Mouse (Mus musculus): ENCODE results near the gene Cul4a. TPM values are rescaled to one million over a fixed set of nuclear protein-coding genes. Genes with fewer than 3 reads are reported as not detected.
"Not testable (repeated sequence)": the region's sequence is repeated elsewhere in the genome, so short reads cannot be mapped to it uniquely, and the experiment has no call there.

The Cul4a gene
- total RNA-seq, 2 experiments from 2014 or later = 65.9 to 66.7 TPM

GRCm38 (mm10) chr8:13122887-13123421 lies 17.5 kb downstream of the Cul4a start:
- no peak for DNase-seq
- intact Hi-C loops (cut with DNase I) = no loop called here

DNA sequence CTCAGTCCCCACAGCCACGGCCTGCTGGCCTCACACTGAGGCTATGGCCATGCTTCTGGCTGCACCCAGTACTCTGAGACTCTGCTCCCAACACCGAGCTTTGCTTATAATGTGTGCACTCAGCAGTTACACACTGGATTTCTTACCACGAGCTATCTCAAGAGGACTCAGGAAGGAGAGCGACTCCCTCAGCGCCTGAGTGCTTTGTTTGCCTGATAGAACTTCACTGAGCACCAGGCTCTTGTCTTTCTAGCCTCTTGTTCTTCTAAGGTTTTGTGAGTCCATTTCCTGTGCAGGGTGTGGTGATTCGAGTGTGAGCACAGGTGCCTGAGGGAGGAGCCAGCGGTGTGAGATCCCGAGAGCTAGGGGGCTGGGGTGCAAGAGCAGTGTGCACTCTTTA lies 19.5 kb downstream of the Cul4a start:
- intact Hi-C loops (cut with DNase I) = no loop called here

GRCm38 (mm10) chr8:13132220-13132619 lies 26.8 kb downstream of the Cul4a start:
- intact Hi-C loops (cut with DNase I) = loop anchor here (5.0 kb wide), 1 partner anchor 75 kb away; no protein-coding TSS in a partner anchor
- not testable (repeated sequence) for DNase-seq

More for the DNA sequence above, 19.5 kb downstream of the Cul4a start:
- DNase-seq = no peak

GRCm38 (mm10) chr8:13139641-13140182 lies 34.3 kb downstream of the Cul4a start:
- no peak for DNase-seq
- intact Hi-C loops (cut with DNase I) = loop anchor here (5.0 kb wide), 1 partner anchor 118 kb away; no protein-coding TSS in a partner anchor

DNA sequence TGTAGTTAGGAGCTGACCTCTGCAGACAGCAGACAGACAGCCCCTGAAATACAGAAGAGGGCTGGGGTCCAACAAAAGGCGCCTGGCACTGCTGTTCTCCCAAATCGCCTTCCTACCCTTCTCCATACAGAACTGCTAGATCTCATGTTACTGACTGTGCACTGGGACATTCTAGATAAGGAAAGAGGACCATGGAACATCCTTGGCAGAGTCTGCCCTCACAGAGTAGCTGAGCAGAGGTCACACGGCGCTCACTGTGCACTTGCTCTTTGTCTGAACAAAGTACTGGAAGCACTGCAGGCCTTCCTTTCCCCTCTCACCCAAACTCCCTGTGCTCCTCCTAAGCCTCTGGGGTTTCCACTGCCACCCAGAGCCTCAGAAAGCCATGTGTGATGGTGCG lies 36.3 kb downstream of the Cul4a start:
- intact Hi-C loops (cut with DNase I) = no loop called here
- DNase-seq = no peak

- intact Hi-C loops (cut with DNase I) = no loop called here
These were observed 43.1 kb downstream of the Cul4a start for GRCm38 (mm10) chr8:13148476-13148875.

DNA sequence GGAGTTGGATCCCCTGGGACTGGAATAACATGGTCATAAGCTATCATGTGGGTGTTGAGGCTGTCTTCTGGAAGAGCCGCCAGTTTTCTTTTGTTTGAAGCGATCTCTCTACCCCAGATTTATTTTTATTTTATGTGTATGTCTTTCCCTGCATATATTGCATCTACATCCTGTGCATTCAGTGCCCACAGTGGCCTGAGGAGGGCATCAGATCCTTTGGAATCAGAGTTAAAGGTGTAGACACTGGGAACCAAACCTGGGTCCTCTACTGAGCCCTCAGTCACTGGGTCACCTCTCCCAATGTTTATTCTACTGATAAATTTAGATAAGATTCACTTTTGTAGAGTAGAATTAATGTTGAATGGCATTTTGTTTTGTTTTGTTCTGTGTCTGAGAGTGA lies 43.9 kb downstream of the Cul4a start:
- intact Hi-C loops (cut with DNase I) = no loop called here
- no peak for DNase-seq

More at GRCm38 (mm10) chr8:13148476-13148875, 43.1 kb downstream of the Cul4a start:
- DNase-seq = no peak

GRCm38 (mm10) chr8:13149866-13150265 lies 44.4 kb downstream of the Cul4a start:
- DNase-seq = no peak
- intact Hi-C loops (cut with DNase I) = loop anchor here (10.0 kb wide), 1 partner anchor 55 kb away; the partner anchor contains the start of gene Grtp1

DNA sequence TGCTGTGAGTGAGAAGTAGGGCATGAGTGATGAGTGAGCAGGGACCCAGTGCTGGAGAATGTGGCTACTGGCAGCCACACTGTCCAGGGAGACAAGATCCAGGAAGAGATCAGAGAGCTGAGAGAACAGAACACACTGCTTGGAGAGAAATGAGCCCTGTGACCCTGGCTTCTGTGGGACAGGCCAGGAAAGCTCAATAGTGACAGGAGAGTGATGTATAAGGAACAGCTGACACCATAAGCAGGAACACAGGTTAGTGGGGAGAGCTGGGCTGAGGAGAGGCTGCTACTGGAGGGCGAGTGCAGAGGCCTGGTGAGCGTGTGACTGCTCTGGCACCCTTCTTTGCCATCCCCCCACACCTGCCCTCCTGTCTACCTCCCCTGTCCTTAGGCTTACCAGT lies 45.5 kb downstream of the Cul4a start:
- intact Hi-C loops (cut with DNase I) = loop anchor here (10.0 kb wide), 1 partner anchor 54 kb away; the partner anchor contains the start of gene Grtp1
- DNase-seq = peak in 1 of 2 experiments; percentile 15

DNA sequence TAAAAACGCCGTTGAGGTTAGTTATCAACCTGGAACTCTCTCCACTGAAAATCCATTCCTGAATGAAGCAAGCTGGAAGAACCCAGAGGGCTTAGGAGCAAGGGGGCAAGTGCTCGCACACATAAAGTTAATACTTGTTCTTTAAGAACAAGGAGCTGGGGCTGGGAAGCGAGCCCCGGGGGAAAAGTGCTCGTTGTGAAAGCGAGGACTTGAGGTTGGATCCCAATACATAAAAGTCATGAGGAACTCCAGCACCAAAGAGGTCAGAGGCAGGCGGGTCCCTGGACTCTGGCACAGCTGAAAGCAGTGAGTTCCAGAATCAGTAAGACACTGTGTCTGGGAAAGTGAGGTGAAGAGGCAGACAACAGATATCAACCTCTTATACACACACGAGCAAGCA lies 48.7 kb downstream of the Cul4a start:
- intact Hi-C loops (cut with DNase I) = loop anchor here (10.0 kb wide), 1 partner anchor 51 kb away; the partner anchor contains the start of gene Grtp1
- DNase-seq = no peak

- DNase-seq = no peak
- intact Hi-C loops (cut with DNase I) = loop anchor here (10.0 kb wide), 1 partner anchor 49 kb away; the partner anchor contains the start of gene Grtp1
These were observed 49.9 kb downstream of the Cul4a start for GRCm38 (mm10) chr8:13155358-13155757.

DNA sequence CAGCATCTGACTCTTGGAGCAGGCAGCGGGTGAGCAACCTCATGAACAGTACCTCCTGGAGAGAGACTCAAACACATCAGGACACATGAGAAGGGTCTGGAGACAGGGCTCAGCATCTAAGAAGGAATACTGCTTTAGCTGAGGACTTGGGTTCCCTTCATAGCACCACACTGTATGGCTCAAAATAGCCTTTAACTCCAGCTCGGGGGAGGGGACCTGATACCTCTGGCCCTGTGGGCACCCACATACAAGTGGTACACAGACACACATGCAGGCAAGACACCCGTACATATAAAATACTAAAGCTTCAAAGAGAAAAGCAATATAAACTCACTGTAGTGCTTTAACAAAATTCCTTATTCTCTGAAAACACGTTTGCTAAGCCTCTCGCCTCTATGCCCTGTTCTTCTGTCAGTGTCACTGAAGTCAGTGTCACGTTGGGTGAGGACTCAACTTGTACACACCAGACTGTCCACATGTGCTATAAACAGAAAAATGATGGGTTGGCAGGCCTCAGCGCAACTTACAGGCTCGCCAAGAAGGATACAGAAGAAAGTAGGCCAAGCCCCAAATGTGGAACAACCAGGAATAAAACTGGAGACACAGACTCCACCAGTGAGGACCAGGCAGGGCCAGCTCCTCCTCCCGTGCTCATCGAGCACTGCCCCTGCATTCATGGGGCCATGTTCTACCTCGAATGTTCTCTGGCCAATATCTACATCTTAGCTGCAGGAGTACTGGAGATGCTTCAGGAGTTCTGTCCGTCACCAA lies 51.1 kb downstream of the Cul4a start:
- intact Hi-C loops (cut with DNase I) = loop anchor here (10.0 kb wide), 1 partner anchor 48 kb away; the partner anchor contains the start of gene Grtp1
- peak in 1 of 2 experiments; percentile 44 for DNase-seq

DNA sequence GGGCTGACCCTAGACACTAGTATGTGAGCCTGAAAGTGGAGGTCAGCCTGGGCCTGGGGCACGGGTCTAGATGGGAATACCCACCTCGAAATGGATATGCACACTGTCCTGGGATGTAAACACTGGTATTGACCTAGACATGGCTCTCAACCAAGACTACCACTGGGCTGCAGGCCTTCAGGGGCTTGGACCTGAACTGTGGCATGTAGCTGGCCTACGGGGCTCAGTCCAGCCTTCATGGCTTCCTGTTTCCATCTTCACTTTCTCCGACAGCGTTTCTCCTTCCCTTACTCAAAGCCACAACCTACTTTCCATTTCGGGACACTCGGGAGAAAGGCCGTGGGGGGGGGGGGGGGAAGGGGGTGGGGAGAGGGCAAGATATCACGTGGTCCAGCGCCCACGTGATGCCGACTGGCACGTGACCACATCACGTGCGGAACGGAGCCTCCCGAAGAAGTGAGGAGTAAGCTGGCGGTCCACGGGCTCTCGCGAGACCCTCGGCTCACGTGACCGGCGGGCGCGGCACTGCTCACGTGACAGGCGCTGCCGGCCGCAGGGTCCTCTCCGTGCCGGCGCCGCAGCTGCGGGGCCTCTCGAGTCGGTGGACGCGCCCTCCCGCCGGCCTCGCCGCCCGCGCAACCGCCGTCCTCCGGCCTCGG lies 53.4 kb downstream of the Cul4a start, which contains the start of gene Lamp1:
Gene Lamp1, plus strand, starts transcription at position 444 of the 659 bp plus-strand sequence.
- intact Hi-C loops (cut with DNase I) = loop anchor here (10.0 kb wide), 1 partner anchor 46 kb away; the partner anchor contains the start of gene Grtp1
- peak; percentile 99 to 100 for DNase-seq

DNA sequence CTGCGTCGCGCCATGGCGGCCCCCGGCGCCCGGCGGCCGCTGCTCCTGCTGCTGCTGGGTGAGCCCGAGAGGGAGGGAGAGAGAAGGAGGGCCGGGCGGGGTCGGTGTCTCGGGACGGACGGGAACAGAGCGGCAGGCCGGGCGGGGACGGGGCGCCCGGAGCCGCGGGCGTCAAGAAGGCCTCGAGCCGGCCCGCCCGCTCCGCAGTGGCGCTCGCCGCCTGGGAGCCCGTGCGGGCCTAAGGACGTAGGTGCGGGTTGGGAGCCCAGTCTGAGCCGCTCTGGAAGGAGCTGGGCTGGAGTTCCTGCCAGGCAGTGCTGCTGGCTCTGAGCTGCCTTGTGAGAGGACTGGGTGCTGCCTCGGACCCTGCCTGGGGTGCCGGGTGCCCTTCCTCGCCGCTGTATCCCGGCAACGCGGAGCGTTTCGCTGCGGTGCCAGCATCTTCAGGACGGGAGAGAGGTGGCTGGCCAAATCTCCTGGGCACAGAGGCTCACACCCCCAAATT lies 54.0 kb downstream of the Cul4a start:
- intact Hi-C loops (cut with DNase I) = loop anchor here (10.0 kb wide), 1 partner anchor 45 kb away; the partner anchor contains the start of gene Grtp1
- DNase-seq = no peak

GRCm38 (mm10) chr8:13160691-13161090 lies 55.3 kb downstream of the Cul4a start:
- intact Hi-C loops (cut with DNase I) = no loop called here
- DNase-seq = no peak

DNA sequence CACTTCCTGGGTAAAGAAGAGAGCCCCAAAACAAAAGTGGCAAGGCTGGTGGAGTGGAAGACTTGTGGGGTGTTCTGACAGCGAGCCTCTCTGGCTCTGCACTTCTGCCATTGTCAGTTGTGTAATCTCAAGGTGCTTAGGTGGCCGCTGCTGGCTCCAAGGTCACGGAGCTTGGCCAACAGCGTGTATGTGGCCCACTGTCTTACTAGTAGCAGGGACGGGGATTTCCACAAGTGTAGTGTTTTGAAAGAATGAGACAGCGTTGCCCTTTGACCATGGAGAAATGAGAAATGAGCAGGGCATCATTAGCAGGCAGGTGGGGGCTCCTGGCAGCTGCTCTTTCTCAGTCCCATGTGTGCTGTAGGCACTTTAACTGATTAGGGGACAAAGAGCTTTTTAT lies 56.7 kb downstream of the Cul4a start:
- DNase-seq = no peak
- intact Hi-C loops (cut with DNase I) = no loop called here

DNA sequence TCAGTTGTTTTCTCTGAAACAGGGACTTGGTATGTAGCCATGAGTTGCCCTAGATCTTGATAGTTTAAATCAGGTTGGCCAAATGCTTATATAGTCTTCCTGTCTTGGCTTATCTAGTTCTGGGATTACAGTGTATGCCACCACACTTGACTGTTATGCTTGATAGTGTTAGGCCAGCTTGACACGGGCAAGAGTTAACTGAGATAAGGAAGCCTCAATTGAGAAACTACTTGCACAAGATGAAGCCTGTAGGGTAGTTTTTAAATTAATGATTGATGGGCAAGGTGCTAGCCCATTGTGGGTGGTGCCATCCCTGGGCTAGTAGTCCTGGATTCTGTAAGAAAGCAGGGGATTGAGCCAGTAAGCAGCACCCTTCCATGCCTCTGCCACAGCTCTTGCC lies 58.1 kb downstream of the Cul4a start:
- no peak for DNase-seq
- intact Hi-C loops (cut with DNase I) = no loop called here

DNA sequence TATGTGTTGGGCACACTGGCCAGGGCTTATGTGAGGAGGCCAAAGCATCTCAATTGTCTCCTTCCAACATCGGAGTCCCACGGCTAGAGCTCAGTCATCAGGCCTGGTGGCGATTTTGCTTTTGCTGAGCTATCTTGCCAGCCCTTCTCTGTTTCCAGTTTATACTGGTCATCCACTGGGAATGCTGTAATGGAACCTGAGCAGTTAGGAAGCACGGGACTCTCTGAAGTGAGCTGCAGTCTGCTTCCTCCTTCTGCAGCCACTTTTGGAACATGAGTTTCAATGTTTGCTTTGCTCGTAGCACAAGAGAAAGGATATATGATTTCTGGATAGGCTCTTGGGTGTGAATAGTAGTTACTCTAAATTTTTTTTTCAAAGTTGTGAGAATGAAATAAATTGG lies 58.9 kb downstream of the Cul4a start:
- intact Hi-C loops (cut with DNase I) = no loop called here
- no peak for DNase-seq

DNA sequence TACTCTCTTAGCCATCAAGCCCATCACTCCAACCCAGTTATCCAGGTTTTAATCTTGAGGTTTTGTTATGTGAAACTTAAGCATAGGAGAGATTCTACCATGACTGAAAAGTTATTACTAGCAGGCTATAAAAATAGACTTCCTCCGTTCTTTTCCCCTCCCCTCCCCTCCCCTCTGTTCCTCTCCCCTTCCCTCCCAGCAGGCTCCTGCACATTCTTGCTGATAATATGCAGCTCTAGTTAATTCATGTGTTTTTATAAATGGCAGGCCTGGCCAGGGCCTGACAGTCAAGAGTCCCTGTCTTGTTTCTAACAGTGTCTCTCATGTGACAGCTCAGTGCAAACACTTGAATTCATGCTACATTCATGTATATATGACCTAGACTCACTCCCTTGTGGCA lies 65.1 kb downstream of the Cul4a start:
- DNase-seq = no peak
- intact Hi-C loops (cut with DNase I) = loop anchor here (5.0 kb wide), 1 partner anchor 37 kb away; no protein-coding TSS in a partner anchor

DNA sequence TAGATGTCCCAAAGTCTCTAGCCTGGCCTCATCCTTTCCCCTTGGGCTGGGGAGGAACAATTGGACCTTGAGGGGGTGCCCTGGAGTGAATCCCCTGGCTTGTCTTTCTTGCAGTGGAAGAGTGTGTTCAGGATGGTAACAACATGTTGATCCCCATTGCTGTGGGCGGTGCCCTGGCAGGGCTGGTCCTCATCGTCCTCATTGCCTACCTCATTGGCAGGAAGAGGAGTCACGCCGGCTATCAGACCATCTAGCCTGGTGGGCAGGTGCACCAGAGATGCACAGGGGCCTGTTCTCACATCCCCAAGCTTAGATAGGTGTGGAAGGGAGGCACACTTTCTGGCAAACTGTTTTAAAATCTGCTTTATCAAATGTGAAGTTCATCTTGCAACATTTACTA lies 68.9 kb downstream of the Cul4a start:
- intact Hi-C loops (cut with DNase I) = loop anchor here (5.0 kb wide), 1 partner anchor 33 kb away; no protein-coding TSS in a partner anchor
- no peak for DNase-seq
